Mouse (Mus musculus): ENCODE measurements around the gene Efcab6. TPM values are rescaled to one million over a fixed set of nuclear protein-coding genes. Genes with fewer than 3 reads are reported as not detected.

The Efcab6 gene
- polyA plus RNA-seq, 1 experiment: not detected

DNA sequence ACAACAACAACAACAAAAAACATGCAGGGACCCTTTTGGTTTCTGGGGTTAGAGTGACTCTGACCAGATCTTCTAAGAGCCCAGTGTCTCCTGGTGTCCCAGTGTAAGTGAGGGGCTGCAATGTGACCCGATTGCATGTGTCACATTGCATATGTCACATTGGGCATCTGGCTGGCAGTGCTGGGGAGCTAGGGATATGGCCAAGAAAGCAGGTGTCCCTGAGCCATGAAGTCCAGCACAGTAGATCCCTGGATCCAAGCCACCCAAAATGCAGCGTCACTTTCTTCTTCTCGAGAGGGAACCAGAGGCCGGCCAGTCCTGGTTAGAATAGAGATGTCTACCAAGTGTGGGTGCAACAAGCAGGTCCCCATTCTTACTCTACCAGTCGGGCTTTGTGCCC is 199.6 kb downstream of the Efcab6 start:
- Histone ChIP-seq H3K27me3 (ENCODE audit: control insufficient read depth, insufficient read depth, low read length) (no peaks in the 10 kb centered on the region), H3K4me1 (ENCODE audit: control insufficient read depth, insufficient read depth, insufficient read length, low read length) (no peaks in the 10 kb centered on the region), H3K36me3 (ENCODE audit: control insufficient read depth, insufficient read depth, low read length) (no peaks in the 10 kb centered on the region), H3K4me3 (ENCODE audit: low read depth, low read length) (no peak overlapping the region), H3K27ac (ENCODE audit: insufficient read depth, low read depth, low read length) (no peak overlapping the region)
- no peak for TF ChIP-seq CTCF (IDR thresholded peaks at IDR 0.05; ENCODE audit: extremely low read depth, insufficient read length, insufficient replicate concordance, low read depth, low read length)
- TF ChIP-seq POLR2A (IDR thresholded peaks at IDR 0.05; ENCODE audit: low read depth, low read length): no peak
- 82% methylated on average over 5 of the region's 5 CpGs for WGBS

GRCm38 (mm10) chr15:83857129-83857528 is 208.1 kb downstream of the Efcab6 start:
- 16% methylated on average over 8 of the region's 8 CpGs for WGBS
- Histone ChIP-seq H3K27ac (ENCODE audit: insufficient read depth, low read depth, low read length) (no peak overlapping the region), H3K4me3 (ENCODE audit: low read depth, low read length) (no peak overlapping the region)

GRCm38 (mm10) chr15:83853400-83853811 is 211.8 kb downstream of the Efcab6 start:
- Histone ChIP-seq H3K4me3 (ENCODE audit: low read depth, low read length) (no peak overlapping the region), H3K4me1 (ENCODE audit: control insufficient read depth, insufficient read depth, insufficient read length, low read length) (no peaks in the 10 kb centered on the region), H3K27me3 (ENCODE audit: control insufficient read depth, insufficient read depth, low read length) (no peaks in the 10 kb centered on the region), H3K27ac (ENCODE audit: insufficient read depth, low read depth, low read length) (no peak overlapping the region), H3K36me3 (ENCODE audit: control insufficient read depth, insufficient read depth, low read length) (no peaks in the 10 kb centered on the region)
- no peak for TF ChIP-seq CTCF (IDR thresholded peaks at IDR 0.05; ENCODE audit: extremely low read depth, insufficient read length, insufficient replicate concordance, low read depth, low read length)
- no peak for TF ChIP-seq POLR2A (IDR thresholded peaks at IDR 0.05; ENCODE audit: low read depth, low read length)
- 41% methylated on average over 5 of the region's 5 CpGs for WGBS

More at GRCm38 (mm10) chr15:83857129-83857528, 208.1 kb downstream of the Efcab6 start:
- no peaks in the 10 kb centered on the region for H3K27me3 ChIP-seq (ENCODE audit: control insufficient read depth, insufficient read depth, low read length)
- TF ChIP-seq CTCF (IDR thresholded peaks at IDR 0.05; ENCODE audit: extremely low read depth, insufficient read length, insufficient replicate concordance, low read depth, low read length) (peak; percentile 71; the same call in 1 of the 2 replicates), POLR2A (IDR thresholded peaks at IDR 0.05; ENCODE audit: low read depth, low read length) (no peak)
- H3K36me3 ChIP-seq (ENCODE audit: control insufficient read depth, insufficient read depth, low read length): no peaks in the 10 kb centered on the region
- no peaks in the 10 kb centered on the region for H3K4me1 ChIP-seq (ENCODE audit: control insufficient read depth, insufficient read depth, insufficient read length, low read length)

DNA sequence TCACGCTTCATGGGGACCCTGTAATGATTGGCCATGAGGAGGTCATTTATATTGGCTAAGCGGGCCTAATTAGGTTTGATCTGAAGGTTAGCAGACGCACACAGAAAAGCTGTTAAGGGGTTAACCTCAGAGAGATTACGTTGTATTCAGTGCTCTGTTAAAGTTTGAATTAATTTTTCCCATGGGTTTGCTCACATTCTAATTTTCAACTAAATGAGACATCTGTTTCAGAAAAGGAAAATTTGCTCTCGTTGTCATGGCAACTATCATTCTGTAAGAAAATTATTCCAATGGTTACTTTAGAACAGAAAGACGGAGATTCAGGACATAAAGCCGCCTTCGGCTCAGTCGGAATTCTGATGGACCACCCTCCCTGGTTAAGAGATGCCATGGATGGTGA is 217.0 kb downstream of the Efcab6 start:
- Histone ChIP-seq H3K4me1 (ENCODE audit: control insufficient read depth, insufficient read depth, insufficient read length, low read length) (no peaks in the 10 kb centered on the region), H3K36me3 (ENCODE audit: control insufficient read depth, insufficient read depth, low read length) (no peaks in the 10 kb centered on the region), H3K4me3 (ENCODE audit: low read depth, low read length) (no peak overlapping the region), H3K27ac (ENCODE audit: insufficient read depth, low read depth, low read length) (no peak overlapping the region), H3K27me3 (ENCODE audit: control insufficient read depth, insufficient read depth, low read length) (no peaks in the 10 kb centered on the region)
- 75% methylated on average over 9 of the region's 9 CpGs for WGBS
- TF ChIP-seq POLR2A (IDR thresholded peaks at IDR 0.05; ENCODE audit: low read depth, low read length) (no peak), CTCF (IDR thresholded peaks at IDR 0.05; ENCODE audit: extremely low read depth, insufficient read length, insufficient replicate concordance, low read depth, low read length) (no peak)

DNA sequence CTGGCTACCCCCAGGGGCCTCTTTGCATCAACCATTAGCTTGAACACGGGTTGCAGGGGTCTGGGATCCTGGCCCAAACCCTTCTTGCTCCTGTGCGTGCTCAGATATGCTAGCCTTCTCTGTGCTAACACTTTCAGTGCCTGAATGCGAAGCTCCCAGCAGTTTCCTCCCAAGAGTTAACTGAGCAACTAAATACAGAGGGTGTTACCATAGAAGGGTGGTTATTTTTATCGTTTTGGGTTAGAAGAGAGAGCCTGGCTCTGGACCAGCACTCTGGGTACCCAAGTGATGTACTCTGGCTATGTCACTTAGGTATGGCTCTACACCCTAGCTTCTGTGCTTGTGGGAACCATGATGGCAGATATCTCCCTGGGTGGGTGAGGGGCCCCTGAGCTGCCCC is 217.7 kb downstream of the Efcab6 start:
- H3K4me1 ChIP-seq (ENCODE audit: control insufficient read depth, insufficient read depth, insufficient read length, low read length): no peaks in the 10 kb centered on the region
- no peak for TF ChIP-seq POLR2A (IDR thresholded peaks at IDR 0.05; ENCODE audit: low read depth, low read length)
- no peak for TF ChIP-seq CTCF (IDR thresholded peaks at IDR 0.05; ENCODE audit: extremely low read depth, insufficient read length, insufficient replicate concordance, low read depth, low read length)
- 57% methylated on average over 4 of the region's 4 CpGs for WGBS

GRCm38 (mm10) chr15:83846592-83846991 is 218.6 kb downstream of the Efcab6 start:
- 34% methylated on average over 8 of the region's 8 CpGs for WGBS
- no peaks in the 10 kb centered on the region for H3K27me3 ChIP-seq (ENCODE audit: control insufficient read depth, insufficient read depth, low read length)
- no peaks in the 10 kb centered on the region for H3K4me1 ChIP-seq (ENCODE audit: control insufficient read depth, insufficient read depth, insufficient read length, low read length)
- TF ChIP-seq POLR2A (IDR thresholded peaks at IDR 0.05; ENCODE audit: low read depth, low read length) (no peak), CTCF (IDR thresholded peaks at IDR 0.05; ENCODE audit: extremely low read depth, insufficient read length, insufficient replicate concordance, low read depth, low read length) (no peak)
- no peak overlapping the region for H3K4me3 ChIP-seq (ENCODE audit: low read depth, low read length)
- H3K27ac ChIP-seq (ENCODE audit: insufficient read depth, low read depth, low read length): no peak overlapping the region
- no peaks in the 10 kb centered on the region for H3K36me3 ChIP-seq (ENCODE audit: control insufficient read depth, insufficient read depth, low read length)

More for the DNA sequence above, 217.7 kb downstream of the Efcab6 start:
- Histone ChIP-seq H3K27me3 (ENCODE audit: control insufficient read depth, insufficient read depth, low read length) (no peaks in the 10 kb centered on the region), H3K4me3 (ENCODE audit: low read depth, low read length) (no peak overlapping the region), H3K27ac (ENCODE audit: insufficient read depth, low read depth, low read length) (no peak overlapping the region), H3K36me3 (ENCODE audit: control insufficient read depth, insufficient read depth, low read length) (no peaks in the 10 kb centered on the region)

- TF ChIP-seq POLR2A (IDR thresholded peaks at IDR 0.05; ENCODE audit: low read depth, low read length) (no peak), CTCF (IDR thresholded peaks at IDR 0.05; ENCODE audit: extremely low read depth, insufficient read length, insufficient replicate concordance, low read depth, low read length) (no peak)
- 54% methylated on average over 11 of the region's 11 CpGs for WGBS
- Histone ChIP-seq H3K36me3 (ENCODE audit: control insufficient read depth, insufficient read depth, low read length) (no peaks in the 10 kb centered on the region), H3K4me3 (ENCODE audit: low read depth, low read length) (no peak overlapping the region), H3K27me3 (ENCODE audit: control insufficient read depth, insufficient read depth, low read length) (no peaks in the 10 kb centered on the region), H3K4me1 (ENCODE audit: control insufficient read depth, insufficient read depth, insufficient read length, low read length) (no peaks in the 10 kb centered on the region), H3K27ac (ENCODE audit: insufficient read depth, low read depth, low read length) (no peak overlapping the region)
Measured at GRCm38 (mm10) chr15:83845734-83846133, 219.4 kb downstream of the Efcab6 start.
